Mouse (Mus musculus) neutrophil, adult 5-6 weeks (primary cell): ENCODE data around the gene Pctp. TPM values are rescaled to one million over a fixed set of nuclear protein-coding genes. Genes with fewer than 3 reads are reported as not detected.

Experiments
- ATAC-seq: fragments of 151-379, 151-347 bp; 2 replicates; pipeline ENCODE4 v1.8.0; 2017; ENCODE audit warnings: mild to moderate bottlenecking, moderate TSS enrichment; ENCODE audit not compliant: insufficient number of reproducible peaks, poor library complexity, low FRiP score, severe bottlenecking; ENCODE audit errors: extremely low read depth
- total RNA-seq: library from RNA; stranded (forward); fragments of 200-1000 nt; gene quantifications from 2 replicates; pipeline ENCODE4 v1.2.3, GENCODE M21; 2017

Pctp gene
- total RNA-seq, 1 experiment from 2014 or later: 13.0 TPM

GRCm38 (mm10) chr11:90015281-90015680, 12.6 kb upstream of the Pctp start:
- no peak for ATAC-seq

DNA sequence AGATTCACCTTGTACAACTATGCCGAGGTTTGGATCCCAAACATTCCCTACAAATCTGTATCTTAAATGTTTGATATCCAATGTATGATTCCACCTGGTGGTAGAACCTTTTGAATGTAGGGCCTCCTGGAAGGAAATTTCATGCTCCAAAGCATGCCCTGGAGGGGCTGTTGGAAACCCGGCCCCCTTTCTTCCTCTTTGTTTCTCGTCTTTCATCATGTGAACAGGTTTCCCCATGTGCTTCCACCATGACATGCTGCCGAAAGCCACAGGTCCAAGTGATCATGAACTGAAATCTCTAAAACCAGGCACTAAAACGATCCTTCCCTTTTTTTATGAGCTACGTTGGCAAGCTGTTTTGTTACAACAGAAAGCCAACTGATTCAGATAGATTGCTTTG, 11.0 kb upstream of the Pctp start:
- ATAC-seq: no peak

DNA sequence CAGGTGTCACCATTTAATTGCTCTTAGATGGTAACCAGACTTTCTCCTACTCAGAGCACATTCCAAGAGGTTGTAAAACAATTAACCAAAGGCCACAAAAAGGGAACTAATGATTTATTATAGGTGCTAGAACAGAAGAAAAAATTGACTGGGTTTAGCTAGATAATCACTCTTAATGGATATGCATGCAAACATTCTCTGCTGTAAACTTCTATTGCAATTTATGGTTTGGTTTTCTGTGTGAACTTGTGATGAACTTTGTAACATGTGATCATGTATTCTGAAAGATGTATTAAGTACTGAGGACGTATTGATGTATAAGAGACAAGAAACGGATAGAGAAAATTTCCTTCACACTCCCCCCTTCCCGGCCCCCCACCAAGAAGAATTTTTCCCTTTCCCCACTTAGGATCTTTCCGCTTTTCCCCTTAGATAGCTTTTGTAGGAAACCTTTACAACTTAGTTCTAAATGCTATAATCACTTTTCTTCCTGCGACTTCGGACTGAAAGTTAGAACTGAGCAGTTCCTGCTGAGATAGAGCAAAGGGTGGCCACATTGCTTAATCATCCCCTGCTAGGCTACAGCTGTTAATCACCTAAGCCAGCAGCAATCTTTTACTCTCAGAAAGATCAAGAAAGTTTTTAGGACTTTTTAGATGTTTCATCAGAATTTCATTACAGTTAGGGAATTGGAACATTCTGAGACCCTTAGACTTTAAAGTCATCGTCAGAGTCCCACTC, 5.3 kb upstream of the Pctp start:
- no peak for ATAC-seq

DNA sequence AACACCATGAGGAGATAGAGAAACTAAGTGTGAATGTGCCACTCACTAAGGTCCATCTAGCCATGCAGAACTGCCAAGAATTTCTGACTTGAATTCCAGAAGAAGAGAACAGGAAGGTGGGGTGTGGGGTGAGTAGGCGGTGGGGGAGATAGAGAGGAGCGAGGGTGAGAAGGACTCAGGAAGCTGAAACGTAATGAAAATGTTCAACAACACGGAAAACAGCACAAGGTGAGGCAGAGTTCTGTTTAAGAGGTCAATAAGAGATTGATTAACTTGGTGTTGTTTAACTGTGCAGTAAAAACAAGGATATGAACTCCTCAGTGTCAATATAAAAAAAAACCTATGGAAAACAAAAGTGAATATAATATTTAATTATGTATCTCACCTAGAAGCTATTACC, 3.4 kb upstream of the Pctp start:
- no peak for ATAC-seq

GRCm38 (mm10) chr11:90003386-90003785, 692 bp upstream of the Pctp start:
- ATAC-seq: no peak

DNA sequence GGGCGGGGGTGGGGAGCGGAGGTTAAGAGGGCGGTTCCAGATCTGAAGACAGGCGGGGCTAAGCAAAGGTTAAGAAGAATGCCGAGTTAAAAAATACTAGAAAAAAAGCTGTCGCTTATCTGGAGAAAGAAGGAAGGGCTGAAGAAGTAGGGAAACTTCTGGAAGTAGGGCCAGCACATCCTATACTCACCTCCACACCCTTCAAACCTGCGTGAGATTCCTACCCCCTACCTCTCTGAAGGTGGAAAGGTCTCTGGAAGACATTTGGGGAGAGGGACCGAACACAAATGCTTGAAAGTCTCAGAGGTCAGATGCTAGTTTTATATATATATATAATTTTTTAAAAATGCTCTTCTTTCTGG, 274 bp upstream of the Pctp start:
- ATAC-seq: no peak

GRCm38 (mm10) chr11:90001396-90002230, 1.1 kb downstream of the Pctp start:
- ATAC-seq: no peak

DNA sequence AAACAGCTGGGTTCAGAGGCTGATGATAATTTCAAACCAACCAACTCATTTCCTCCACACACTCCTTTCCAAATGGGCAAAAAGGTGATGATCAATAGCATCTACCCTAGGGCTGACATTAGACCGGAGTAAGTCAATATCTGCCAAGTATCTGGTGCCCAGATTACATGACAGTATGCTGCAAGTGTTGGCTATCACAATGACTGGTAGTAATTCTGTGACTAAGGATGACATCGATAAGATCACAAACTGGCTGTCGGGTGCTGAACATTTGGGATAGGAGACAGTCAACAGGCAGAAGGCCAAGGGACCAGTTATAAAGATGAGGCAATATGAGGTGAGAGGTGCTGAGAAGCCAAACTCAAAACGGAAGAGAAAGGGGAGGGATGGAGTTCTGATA, 2.0 kb downstream of the Pctp start:
- no peak for ATAC-seq

DNA sequence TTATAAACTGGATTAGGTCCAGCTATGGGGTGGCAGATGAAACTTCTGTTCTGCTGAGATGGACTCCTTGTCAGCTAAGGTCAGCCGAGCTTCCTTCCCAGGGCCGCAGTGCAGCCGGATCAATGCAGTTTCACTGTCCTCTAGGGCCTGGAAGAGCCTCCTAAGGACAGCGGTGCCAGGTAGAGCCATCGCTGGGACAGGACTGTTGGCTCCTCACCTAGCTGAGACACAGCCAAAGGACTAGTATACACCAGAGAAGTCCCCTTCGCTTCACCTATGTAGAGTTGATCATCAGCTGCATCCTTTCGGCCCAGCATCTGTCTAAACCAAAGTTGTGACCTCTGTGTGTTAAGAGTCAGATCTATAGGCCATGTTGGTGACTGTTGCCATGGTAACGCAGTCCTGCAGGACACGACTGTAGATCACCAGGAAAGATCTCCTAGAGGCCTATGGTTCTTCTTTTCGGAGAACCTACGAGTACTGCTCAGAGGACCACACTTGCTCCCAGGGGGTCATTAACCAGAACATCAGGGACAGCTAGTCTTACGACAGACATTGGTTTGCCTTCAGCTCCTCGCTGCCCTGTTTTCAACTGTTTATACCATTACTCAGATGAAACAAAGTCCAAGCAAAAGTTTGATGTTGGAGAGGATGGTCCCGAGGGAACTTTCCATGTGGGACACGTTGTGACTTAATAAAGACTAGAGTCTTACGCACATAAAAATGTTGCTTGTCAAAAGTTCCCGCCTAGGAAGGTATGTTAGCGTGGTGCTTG, 3.5 kb downstream of the Pctp start:
- ATAC-seq: no peak

DNA sequence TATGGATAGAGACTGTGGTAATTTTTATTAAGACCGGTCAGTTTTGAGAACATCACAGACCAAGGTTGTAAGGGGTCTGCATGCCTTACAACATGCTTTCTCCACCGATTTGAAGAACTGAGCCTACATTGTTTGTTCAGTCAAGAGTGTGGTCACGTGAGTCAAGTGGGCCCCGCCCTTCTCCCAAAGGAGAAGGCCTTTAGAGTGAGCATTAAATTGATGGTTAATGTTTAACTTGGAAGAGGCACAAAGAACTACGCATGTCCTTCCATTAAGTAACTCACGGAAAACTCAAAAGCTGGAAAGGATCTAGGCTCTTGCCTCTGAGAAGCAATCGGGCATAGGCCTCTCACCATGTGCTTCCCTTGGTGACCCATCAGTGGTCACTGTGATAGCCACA, 5.8 kb downstream of the Pctp start:
- no peak for ATAC-seq

- no peak for ATAC-seq
These were observed 6.3 kb downstream of the Pctp start for GRCm38 (mm10) chr11:89996406-89996805.

DNA sequence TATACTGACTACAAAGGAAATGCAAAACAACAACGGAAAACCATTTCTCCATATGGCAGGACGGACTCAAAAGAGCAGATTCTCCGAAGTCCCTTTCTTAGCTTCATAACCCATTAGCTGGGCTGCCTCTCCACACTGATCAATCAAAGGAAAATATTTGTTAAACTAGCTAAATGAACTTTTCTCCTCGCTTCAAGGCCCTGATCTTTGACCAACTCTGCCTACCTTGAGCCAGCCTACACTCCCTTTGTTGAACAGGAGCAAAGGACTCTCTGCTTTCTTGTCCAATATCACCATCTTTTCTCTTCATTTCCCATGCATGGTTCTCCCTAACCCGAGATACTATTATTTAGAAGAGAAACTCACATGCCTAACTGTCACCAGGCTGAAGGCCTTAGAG, 7.1 kb downstream of the Pctp start:
- no peak for ATAC-seq

GRCm38 (mm10) chr11:89994706-89995105, 8.0 kb downstream of the Pctp start:
- ATAC-seq: no peak

- no peak for ATAC-seq
These were observed 11.0 kb downstream of the Pctp start for GRCm38 (mm10) chr11:89991661-89992060.

- peak; percentile 83 for ATAC-seq
These were observed 13.6 kb downstream of the Pctp start for GRCm38 (mm10) chr11:89988936-89989589.

GRCm38 (mm10) chr11:89986516-89986915, 16.2 kb downstream of the Pctp start:
- no peak for ATAC-seq

DNA sequence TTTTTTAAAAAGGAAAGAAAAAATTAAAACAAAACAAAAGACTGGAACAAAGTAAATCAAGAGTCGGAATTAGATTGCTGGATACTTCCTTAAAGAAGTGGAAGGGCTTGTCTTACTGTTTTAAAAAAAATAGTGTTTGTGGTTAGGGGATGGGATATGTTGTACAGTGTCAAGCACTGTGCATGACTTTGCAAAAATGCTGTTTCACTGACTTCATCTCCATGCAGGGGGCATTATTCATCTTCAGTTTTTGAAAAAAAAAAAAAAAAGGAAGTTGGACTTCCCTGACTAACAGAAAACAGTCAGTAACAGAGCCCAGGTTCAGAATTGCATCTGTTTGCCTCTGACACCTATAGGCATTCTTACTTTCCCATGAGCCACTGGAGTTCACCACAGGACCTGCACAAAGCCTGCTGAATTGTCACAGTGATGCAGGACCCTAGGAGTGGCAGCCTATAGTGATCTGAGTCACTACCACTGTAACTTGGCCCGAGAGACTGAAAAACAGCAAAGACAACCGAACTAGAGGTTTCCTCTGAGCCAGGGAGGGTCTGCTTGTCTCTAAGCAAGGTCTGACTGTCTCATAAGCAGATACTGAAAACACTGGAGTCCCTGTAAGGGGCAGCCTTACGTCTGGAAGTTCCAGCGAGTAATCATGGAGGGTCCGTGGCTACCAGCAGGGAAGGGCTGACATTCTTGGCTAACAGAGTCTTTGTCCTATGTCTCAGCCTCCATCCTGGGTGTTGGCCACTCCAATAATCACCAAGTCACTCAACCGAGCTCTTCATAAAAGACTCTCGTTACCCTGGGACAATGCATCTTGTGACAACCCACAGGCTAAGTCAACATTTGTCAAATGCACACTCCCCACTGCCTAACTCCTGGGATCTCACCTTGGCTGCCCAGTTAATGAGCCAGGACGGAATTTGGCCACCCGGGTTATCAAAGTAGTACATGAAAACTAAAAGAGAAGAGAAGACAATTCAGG, 17.2 kb downstream of the Pctp start:
- ATAC-seq: peak; percentile 79

DNA sequence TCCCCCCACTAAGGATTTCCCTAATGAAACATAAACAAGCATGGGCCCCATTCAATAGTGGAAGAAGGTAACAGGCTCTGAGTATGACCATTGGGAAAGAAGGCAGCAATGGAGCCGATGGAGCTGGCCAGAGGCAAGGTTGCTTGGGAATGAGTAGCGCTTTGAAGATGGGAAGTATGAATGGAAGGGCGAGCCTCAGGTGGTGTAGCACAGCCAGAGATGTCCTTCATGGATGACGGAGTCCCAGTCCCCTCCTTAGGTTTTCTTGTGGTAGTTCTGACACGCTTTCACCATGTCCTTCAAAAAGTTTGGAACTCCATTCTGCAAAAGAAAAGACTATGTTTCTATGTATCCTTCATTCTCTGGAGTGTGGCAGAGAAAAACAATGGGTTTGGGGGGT, 18.3 kb downstream of the Pctp start:
- no peak for ATAC-seq
